Mouse (Mus musculus) G1E (cell line): ENCODE measurements around the gene Tnrc6c. TPM values are rescaled to one million over a fixed set of nuclear protein-coding genes. Genes with fewer than 3 reads are reported as not detected.

Source experiments
- ATAC-seq: 2 replicates; pipeline ENCODE4 v1.8.0; 2016; ENCODE audit warnings: mild to moderate bottlenecking; ENCODE audit not compliant: insufficient number of reproducible peaks, poor library complexity, low FRiP score, severe bottlenecking; ENCODE audit errors: extremely low read depth
- DNase-seq: peaks from one replicate; pipeline ENCODE4 v3.0.0; 2012; ENCODE audit warnings: low spot score
- H3K27me3 ChIP-seq: 2 replicates; pipeline ENCODE4 v1.6.1; 2012; ENCODE audit warnings: mild to moderate bottlenecking, low read length, inconsistent platforms; ENCODE audit not compliant: insufficient read depth
- H3K36me3 ChIP-seq: replicated peaks from 2 replicates; pipeline ENCODE3; 2012; ENCODE audit warnings: mild to moderate bottlenecking, inconsistent platforms
- H3K4me1 ChIP-seq: 2 replicates; pipeline ENCODE4 v1.6.1; 2012; ENCODE audit warnings: low read depth, low read length, inconsistent platforms, mixed read lengths; ENCODE audit not compliant: insufficient read depth
- H3K4me3 ChIP-seq: 2 replicates; pipeline ENCODE4 v1.5.1; 2012; ENCODE audit warnings: low read depth, mild to moderate bottlenecking, inconsistent platforms, low read length, moderate library complexity, mixed read lengths
- H3K9me3 ChIP-seq: replicated peaks from 2 replicates; pipeline ENCODE4 v1.6.1; 2012; ENCODE audit warnings: inconsistent platforms
- CTCF ChIP-seq: IDR thresholded peaks from 2 replicates; pipeline ENCODE4 v1.5.1; 2012; ENCODE audit warnings: low read depth, low read length, inconsistent platforms, mixed read lengths
- GATA1 ChIP-seq: IDR thresholded peaks from 2 replicates; pipeline ENCODE4 v1.6.1; 2012; ENCODE audit warnings: borderline replicate concordance, low read length, inconsistent platforms, mixed read lengths
- GATA2 ChIP-seq: IDR thresholded peaks from 2 replicates; pipeline ENCODE4 v1.6.1; 2012; ENCODE audit warnings: low read depth, low read length, inconsistent platforms, borderline replicate concordance
- POLR2AphosphoS5 ChIP-seq: IDR thresholded peaks from 2 replicates; pipeline ENCODE4 v1.6.1; 2012; ENCODE audit warnings: low read depth, low read length, inconsistent platforms; ENCODE audit not compliant: insufficient replicate concordance
- TAL1 ChIP-seq: conservative IDR thresholded peaks from 2 replicates; pipeline ENCODE4 v1.6.1; 2012; ENCODE audit warnings: low read depth, low read length, inconsistent platforms, mixed read lengths
- polyA plus RNA-seq: library from polyadenylated mRNA; stranded (reverse); fragments of >175 nt; gene quantifications from 2 replicates; pipeline ENCODE4 v1.2.3, GENCODE M21; 2012
- total RNA-seq, 2 experiments: library from RNA; stranded (forward) in 1 of 2; stranded (reverse) in 1 of 2; fragments of 200-1000 nt in 1 of 2; fragments of >200 nt in 1 of 2; fragmentation: Nextera tagmentation in 1 of 2; gene quantifications; 2 replicates each; pipeline ENCODE4 v1.2.3; 2014 to 2017

Tnrc6c gene
- total and polyA plus RNA-seq, 3 experiments, result 19.2 to 47.5 (median 21.5) TPM

- Histone ChIP-seq H3K36me3 (peaks cover 98% of the 10 kb centered on the region), H3K27me3 (no peaks in the 10 kb centered on the region), H3K9me3 (no peaks in the 10 kb centered on the region), H3K4me3 (no peak overlapping the region), H3K4me1 (peaks cover 3% of the 10 kb centered on the region; the same call in 1 of the 2 replicates)
- TF ChIP-seq GATA2 (no peak), POLR2AphosphoS5 (no peak), GATA1 (no peak), CTCF (no peak), TAL1 (no peak)
- DNase-seq (no peak), ATAC-seq (no peak)
Measured at GRCm38 (mm10) chr11:117751544-117751943, 97.5 kb downstream of the Tnrc6c start.

GRCm38 (mm10) chr11:117755891-117756290 lies 101.8 kb downstream of the Tnrc6c start:
- ATAC-seq (no peak), DNase-seq (no peak)
- H3K27me3 ChIP-seq, result no peaks in the 10 kb centered on the region
- H3K9me3 ChIP-seq, result no peaks in the 10 kb centered on the region
- TF ChIP-seq GATA2, result no peak
- TF ChIP-seq POLR2AphosphoS5, result no peak
- TF ChIP-seq TAL1, result no peak
- TF ChIP-seq CTCF, result no peak
- TF ChIP-seq GATA1, result no peak
- H3K4me3 ChIP-seq, result no peak overlapping the region
- H3K4me1 ChIP-seq, result no peaks in the 10 kb centered on the region
- H3K36me3 ChIP-seq, result peaks cover 96% of the 10 kb centered on the region

GRCm38 (mm10) chr11:117759267-117759666 lies 105.2 kb downstream of the Tnrc6c start:
- no peaks in the 10 kb centered on the region for H3K4me1 ChIP-seq
- no peaks in the 10 kb centered on the region for H3K9me3 ChIP-seq
- peaks cover 95% of the 10 kb centered on the region for H3K36me3 ChIP-seq
- DNase-seq (no peak), ATAC-seq (no peak)
- H3K27me3 ChIP-seq, result no peaks in the 10 kb centered on the region
- H3K4me3 ChIP-seq, result no peak overlapping the region
- no peak for TF ChIP-seq TAL1
- TF ChIP-seq CTCF, result no peak
- TF ChIP-seq GATA1, result no peak

- ATAC-seq, result no peak
- Histone ChIP-seq H3K4me1 (peaks cover 4% of the 10 kb centered on the region; the same call in 1 of the 2 replicates), H3K27me3 (no peaks in the 10 kb centered on the region), H3K36me3 (peaks cover 95% of the 10 kb centered on the region), H3K4me3 (no peak overlapping the region), H3K9me3 (no peaks in the 10 kb centered on the region)
- TF ChIP-seq POLR2AphosphoS5 (no peak), GATA1 (no peak), GATA2 (no peak), CTCF (no peak), TAL1 (no peak)
- DNase-seq, result no peak
Measured at GRCm38 (mm10) chr11:117760374-117761119, 106.5 kb downstream of the Tnrc6c start.

- Histone ChIP-seq H3K4me3 (no peak overlapping the region), H3K9me3 (no peaks in the 10 kb centered on the region), H3K36me3 (peaks cover 96% of the 10 kb centered on the region), H3K4me1 (peaks cover 4% of the 10 kb centered on the region; the same call in 1 of the 2 replicates), H3K27me3 (no peaks in the 10 kb centered on the region)
- TF ChIP-seq GATA2 (no peak), POLR2AphosphoS5 (no peak), CTCF (no peak), GATA1 (no peak), TAL1 (no peak)
- ATAC-seq, result no peak
- DNase-seq, result no peak
Measured at GRCm38 (mm10) chr11:117761801-117762200, 107.7 kb downstream of the Tnrc6c start.

- DNase-seq (no peak), ATAC-seq (no peak)
- peaks cover 95% of the 10 kb centered on the region for H3K36me3 ChIP-seq
- TF ChIP-seq GATA1 (no peak), POLR2AphosphoS5 (no peak), CTCF (no peak), GATA2 (no peak), TAL1 (no peak)
- H3K9me3 ChIP-seq, result no peaks in the 10 kb centered on the region
- H3K27me3 ChIP-seq, result no peaks in the 10 kb centered on the region
- peaks cover 5% of the 10 kb centered on the region; the same call in 1 of the 2 replicates for H3K4me1 ChIP-seq
- H3K4me3 ChIP-seq, result no peak overlapping the region
Measured at GRCm38 (mm10) chr11:117762246-117762645, 108.2 kb downstream of the Tnrc6c start.

- Histone ChIP-seq H3K9me3 (no peaks in the 10 kb centered on the region), H3K4me1 (peaks cover 14% of the 10 kb centered on the region), H3K36me3 (peaks cover 93% of the 10 kb centered on the region), H3K4me3 (no peak overlapping the region), H3K27me3 (no peaks in the 10 kb centered on the region)
- ATAC-seq, result no peak
- TF ChIP-seq GATA2 (no peak), POLR2AphosphoS5 (no peak), GATA1 (no peak), CTCF (no peak), TAL1 (no peak)
- no peak for DNase-seq
Measured at GRCm38 (mm10) chr11:117764319-117764718, 110.2 kb downstream of the Tnrc6c start.
